Mouse (Mus musculus) midbrain, embryonic 16.5 days (tissue): ENCODE data around the gene Zfp54. TPM values are rescaled to one million over a fixed set of nuclear protein-coding genes. Genes with fewer than 3 reads are reported as not detected.
"Not testable (repeated sequence)": the region's sequence is repeated elsewhere in the genome, so short reads cannot be mapped to it uniquely, and the experiment has no call there.

Experiments
- ATAC-seq: fragments of 200-750 bp; cut with Nextera tagmentation; 2 replicates; pipeline ENCODE4 v1.8.0; 2017; ENCODE audit warnings: moderate TSS enrichment
- H3K27ac ChIP-seq: fragments of 300-500 bp; sonication (generic); 2 replicates; pipeline ENCODE4 v1.5.1; 2014; ENCODE audit warnings: mild to moderate bottlenecking, low read length, mixed read lengths
- H3K27me3 ChIP-seq: fragments of 300-500 bp; sonication (generic); 2 replicates; pipeline ENCODE4 v1.6.1; 2014; ENCODE audit warnings: low read depth, low read length, mixed read lengths; ENCODE audit not compliant: control insufficient read depth, insufficient read depth
- H3K36me3 ChIP-seq: fragments of 300-500 bp; sonication (generic); 2 replicates; pipeline ENCODE4 v1.6.1; 2014; ENCODE audit warnings: mild to moderate bottlenecking, low read length, moderate library complexity, mixed read lengths; ENCODE audit not compliant: control insufficient read depth, insufficient read depth
- H3K4me1 ChIP-seq: fragments of 300-500 bp; sonication (generic); 2 replicates; pipeline ENCODE4 v1.6.1; 2014; ENCODE audit warnings: mild to moderate bottlenecking, low read length, mixed read lengths; ENCODE audit not compliant: control insufficient read depth, insufficient read depth
- H3K4me2 ChIP-seq: fragments of 300-500 bp; sonication (generic); 2 replicates; pipeline ENCODE4 v1.6.1; 2014; ENCODE audit warnings: mild to moderate bottlenecking, low read length, mixed read lengths
- H3K4me3 ChIP-seq: fragments of 300-500 bp; sonication (generic); 2 replicates; pipeline ENCODE4 v1.5.1; 2014; ENCODE audit warnings: low read depth, mild to moderate bottlenecking, low read length, moderate library complexity, mixed read lengths
- H3K9ac ChIP-seq: fragments of 300-500 bp; sonication (generic); 2 replicates; pipeline ENCODE4 v1.6.1; 2014; ENCODE audit warnings: low read depth, low read length, mixed read lengths
- H3K9me3 ChIP-seq: fragments of 300-500 bp; sonication (generic); replicated peaks from 2 replicates; pipeline ENCODE4 v1.6.1; 2014; ENCODE audit warnings: mild to moderate bottlenecking, low read length, mixed read lengths; ENCODE audit not compliant: control insufficient read depth, poor library complexity, severe bottlenecking
- WGBS: fragments of 180-500 bp; shearing (Covaris S2); extraction: QIAGEN DNeasy Blood & Tissue Kit; methylation state at CpG from one replicate; pipeline ENCODE4 v1.1.7; 2014; 5-methylcytosine and 5-hydroxymethylcytosine counted together
- polyA plus RNA-seq: library from polyadenylated mRNA; unstranded; fragments of >200 nt; fragmentation: Nextera tagmentation; extraction: Ambion mirVana; gene quantifications from 2 replicates; pipeline ENCODE4 v1.2.1, GENCODE M21; 2015

The Zfp54 gene
- polyA plus RNA-seq, 1 experiment from 2014 or later, result 6.3 TPM

- no peak overlapping the region for H3K4me3 ChIP-seq
- no peak overlapping the region for H3K4me2 ChIP-seq
- H3K9ac ChIP-seq, result no peak overlapping the region
- no peak for ATAC-seq
- no peaks in the 10 kb centered on the region for H3K27me3 ChIP-seq
- peaks cover 3% of the 10 kb centered on the region; the same call in 1 of the 2 replicates for H3K4me1 ChIP-seq
- no peaks in the 10 kb centered on the region for H3K9me3 ChIP-seq
- H3K27ac ChIP-seq, result no peak overlapping the region
- 76% methylated on average over 3 of the region's 3 CpGs for WGBS
- no peaks in the 10 kb centered on the region for H3K36me3 ChIP-seq
Measured at GRCm38 (mm10) chr17:21472032-21472652, 49.1 kb downstream of the Zfp54 start.

GRCm38 (mm10) chr17:21472653-21473307 is 49.8 kb downstream of the Zfp54 start:
- no peak overlapping the region for H3K27ac ChIP-seq
- H3K4me2 ChIP-seq, result no peak overlapping the region
- peaks cover 3% of the 10 kb centered on the region; the same call in 1 of the 2 replicates for H3K4me1 ChIP-seq
- ATAC-seq, result no peak
- H3K9me3 ChIP-seq, result no peaks in the 10 kb centered on the region
- H3K9ac ChIP-seq, result no peak overlapping the region
- H3K27me3 ChIP-seq, result no peaks in the 10 kb centered on the region
- H3K36me3 ChIP-seq, result no peaks in the 10 kb centered on the region
- WGBS, result 75% methylated on average over 2 of the region's 2 CpGs
- H3K4me3 ChIP-seq, result no peak overlapping the region

- Histone ChIP-seq H3K9me3 (no peaks in the 10 kb centered on the region), H3K4me1 (peaks cover 3% of the 10 kb centered on the region; the same call in 1 of the 2 replicates), H3K27me3 (no peaks in the 10 kb centered on the region), H3K36me3 (no peaks in the 10 kb centered on the region), H3K4me3 (no peak overlapping the region), H3K4me2 (no peak overlapping the region), H3K9ac (no peak overlapping the region), H3K27ac (no peak overlapping the region)
- ATAC-seq, result no peak
- WGBS, result 36% methylated on average over 14 of the region's 14 CpGs
Measured at GRCm38 (mm10) chr17:21473362-21474190, 50.5 kb downstream of the Zfp54 start.

GRCm38 (mm10) chr17:21474729-21475128 is 51.7 kb downstream of the Zfp54 start:
- WGBS, result 25% methylated on average over 9 of the region's 10 CpGs
- H3K4me3 ChIP-seq, H3K4me1 ChIP-seq, H3K27me3 ChIP-seq, H3K9me3 ChIP-seq, H3K36me3 ChIP-seq, ATAC-seq, H3K27ac ChIP-seq, H3K9ac ChIP-seq, H3K4me2 ChIP-seq: not testable (repeated sequence)

- ATAC-seq, result not testable (repeated sequence)
Measured at GRCm38 (mm10) chr17:21475290-21475689, 52.3 kb downstream of the Zfp54 start.

GRCm38 (mm10) chr17:21476351-21476750 is 53.3 kb downstream of the Zfp54 start:
- WGBS, result 85% methylated on average over 4 of the region's 9 CpGs
- not testable (repeated sequence) for H3K9me3 ChIP-seq, H3K36me3 ChIP-seq, H3K27me3 ChIP-seq, ATAC-seq, H3K27ac ChIP-seq, H3K4me1 ChIP-seq, H3K4me3 ChIP-seq, H3K4me2 ChIP-seq, H3K9ac ChIP-seq

More at GRCm38 (mm10) chr17:21475290-21475689, 52.3 kb downstream of the Zfp54 start:
- not testable (repeated sequence) for H3K4me2 ChIP-seq, H3K9ac ChIP-seq, H3K4me3 ChIP-seq, H3K27me3 ChIP-seq, H3K9me3 ChIP-seq, H3K27ac ChIP-seq, H3K4me1 ChIP-seq, H3K36me3 ChIP-seq
- WGBS, result 67% methylated on average over 1 of the region's 1 CpGs

- not testable (repeated sequence) for H3K36me3 ChIP-seq, H3K9me3 ChIP-seq, ATAC-seq, H3K4me3 ChIP-seq, H3K4me1 ChIP-seq, H3K9ac ChIP-seq, H3K27me3 ChIP-seq, H3K4me2 ChIP-seq, H3K27ac ChIP-seq
- 88% methylated on average over 10 of the region's 10 CpGs for WGBS
Measured at GRCm38 (mm10) chr17:21478103-21478777, 55.2 kb downstream of the Zfp54 start.
